Mouse (Mus musculus) lung, embryonic 14.5 days (tissue): Measurements from ENCODE around the gene Ptk6. TPM values are rescaled to one million over a fixed set of nuclear protein-coding genes. Genes with fewer than 3 reads are reported as not detected.
A peak's percentile ranks its signal among the peaks of the same experiment; 100 is the strongest.

Experiments used
- ATAC-seq: fragments of 200-750 bp; cut with Nextera tagmentation; 2 replicates; pipeline ENCODE4 v1.8.0; 2017; ENCODE audit warnings: mild to moderate bottlenecking, moderate TSS enrichment, moderate library complexity; ENCODE audit not compliant: insufficient read depth
- DNase-seq: peaks from one replicate; pipeline ENCODE4 v3.0.0-alpha.2; 2015
- H3K27ac ChIP-seq: fragments of 300-500 bp; sonication (generic); 2 replicates; pipeline ENCODE4 v1.5.1; 2014; ENCODE audit warnings: low read depth, mild to moderate bottlenecking, moderate library complexity
- H3K27me3 ChIP-seq: fragments of 300-500 bp; sonication (generic); 2 replicates; pipeline ENCODE4 v1.6.1; 2014; ENCODE audit warnings: low read length, control low read depth; ENCODE audit not compliant: insufficient read depth
- H3K36me3 ChIP-seq: fragments of 300-500 bp; sonication (generic); 2 replicates; pipeline ENCODE4 v1.6.1; 2014; ENCODE audit warnings: control low read depth; ENCODE audit not compliant: insufficient read depth
- H3K4me1 ChIP-seq: fragments of 300-500 bp; sonication (generic); 2 replicates; pipeline ENCODE4 v1.6.1; 2014; ENCODE audit warnings: antibody characterized with exemption, control low read depth; ENCODE audit not compliant: insufficient read depth
- H3K4me2 ChIP-seq: fragments of 300-500 bp; sonication (generic); 2 replicates; pipeline ENCODE4 v1.6.1; 2014; ENCODE audit warnings: mild to moderate bottlenecking
- H3K4me3 ChIP-seq: fragments of 300-500 bp; sonication (generic); 2 replicates; pipeline ENCODE4 v1.5.1; 2014; ENCODE audit warnings: low read depth, low read length
- H3K9ac ChIP-seq: fragments of 300-500 bp; sonication (generic); 2 replicates; pipeline ENCODE4 v1.6.1; 2014
- H3K9me3 ChIP-seq: fragments of 300-500 bp; sonication (generic); 2 replicates; pipeline ENCODE4 v1.6.1; 2016; ENCODE audit warnings: low read depth, low read length, control low read depth
- CTCF ChIP-seq: IDR thresholded peaks from 2 replicates; pipeline ENCODE4 v1.5.1; 2016; ENCODE audit warnings: antibody characterized with exemption, low read depth
- WGBS: fragments of 180-500 bp; shearing (Covaris S2); extraction: QIAGEN DNeasy Blood & Tissue Kit; methylation state at CpG from one replicate; pipeline ENCODE4 v1.1.7; 2014; 5-methylcytosine and 5-hydroxymethylcytosine counted together
- polyA plus RNA-seq: library from polyadenylated mRNA; unstranded; fragments of >200 nt; fragmentation: Nextera tagmentation; extraction: Ambion mirVana; gene quantifications from 2 replicates; pipeline ENCODE4 v1.2.1, GENCODE M21; 2014

Ptk6 gene
- polyA plus RNA-seq, 1 experiment from 2014 or later = not detected

DNA sequence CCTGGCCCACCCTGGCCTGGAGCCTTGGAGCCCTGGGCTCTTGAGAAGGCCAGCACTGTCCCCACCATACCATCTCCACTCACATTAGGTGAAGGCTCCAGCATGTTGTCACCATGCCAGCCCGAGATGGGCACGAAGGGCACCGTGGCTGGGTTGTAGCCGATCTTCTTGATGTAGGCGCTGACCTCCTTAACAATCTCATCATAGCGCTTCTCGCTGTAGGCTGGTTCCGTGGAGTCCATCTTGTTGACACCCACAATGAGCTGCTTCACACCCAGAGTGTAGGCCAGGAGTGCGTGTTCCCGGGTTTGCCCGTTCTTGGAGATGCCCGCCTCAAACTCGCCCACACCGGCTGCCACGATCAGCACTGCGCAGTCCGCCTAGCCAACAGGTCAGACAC lies 49.9 kb downstream of the Ptk6 start:
- 93% methylated on average over 17 of the region's 17 CpGs for WGBS
- Histone ChIP-seq H3K4me3 (no peak overlapping the region), H3K36me3 (no peaks in the 10 kb centered on the region), H3K9ac (no peak overlapping the region), H3K27ac (no peak overlapping the region), H3K9me3 (no peaks in the 10 kb centered on the region), H3K4me2 (no peak overlapping the region), H3K4me1 (0 out of 2 replicates have a peak, but pooled peaks cover 8% of the 10 kb centered on the region), H3K27me3 (peaks cover 52% of the 10 kb centered on the region)
- DNase-seq (no peak), ATAC-seq (no peak)
- TF ChIP-seq CTCF = no peak

DNA sequence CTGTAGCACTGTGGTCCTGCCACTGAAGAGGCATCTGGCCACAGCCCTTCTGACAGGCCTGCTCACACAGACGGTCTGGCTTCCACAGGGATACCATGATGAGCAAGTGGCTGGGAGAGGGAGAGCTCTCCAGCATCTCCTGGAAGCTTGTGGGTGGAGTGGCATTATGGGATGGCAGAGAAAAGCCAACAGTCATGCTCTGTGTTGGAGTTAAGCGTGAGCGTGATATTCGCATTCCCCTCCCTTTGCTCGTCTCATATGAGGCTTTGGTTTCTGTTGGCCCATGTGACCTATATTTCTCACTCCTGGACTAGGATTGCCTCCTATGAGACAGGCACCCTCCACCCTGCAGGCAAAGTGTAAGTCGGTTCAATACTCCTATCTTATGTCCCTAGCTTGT lies 52.3 kb downstream of the Ptk6 start:
- no peak for TF ChIP-seq CTCF
- whole genome bisulfite sequencing = 61% methylated on average over 6 of the region's 6 CpGs

DNA sequence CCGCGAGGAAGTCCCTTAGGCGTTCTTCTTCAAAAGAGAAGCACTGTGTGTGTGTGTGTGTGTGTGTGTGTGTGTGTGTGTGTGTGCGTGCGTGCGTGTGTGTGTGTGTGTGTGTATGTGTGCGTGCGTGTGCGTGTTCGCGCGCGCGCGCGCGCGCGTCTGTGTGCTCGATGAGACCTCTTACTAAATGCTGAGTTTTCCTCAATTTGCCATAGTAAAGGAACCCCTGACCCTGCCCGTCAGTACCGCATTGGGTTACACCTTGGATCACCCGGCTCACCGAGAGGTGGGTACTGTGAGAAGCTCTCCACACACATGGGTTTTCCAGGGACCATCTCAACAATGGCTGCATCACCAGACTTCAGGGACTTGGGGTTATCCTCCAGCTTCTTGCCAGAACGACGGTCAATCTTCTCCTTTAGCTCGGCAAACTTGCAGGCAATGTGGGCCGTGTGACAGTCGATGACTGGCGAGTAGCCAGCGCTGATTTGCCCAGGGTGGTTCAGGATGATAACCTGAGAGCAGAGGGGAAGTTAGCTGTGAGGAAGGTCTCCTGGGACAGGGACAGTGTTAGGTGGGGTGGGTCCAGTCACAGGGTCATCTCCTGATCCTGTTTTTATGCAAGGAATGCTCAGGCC lies 54.2 kb downstream of the Ptk6 start:
- ATAC-seq (no peak), DNase-seq (no peak)
- Histone ChIP-seq H3K4me2 (peak overlapping the region; percentile 84), H3K27me3 (peaks cover 30% of the 10 kb centered on the region), H3K9ac (no peak overlapping the region), H3K9me3 (no peaks in the 10 kb centered on the region), H3K4me1 (0 out of 2 replicates have a peak, but pooled peaks cover 8% of the 10 kb centered on the region), H3K36me3 (no peaks in the 10 kb centered on the region), H3K4me3 (peak overlapping the region; percentile 40), H3K27ac (no peak overlapping the region)
- TF ChIP-seq CTCF = no peak
- 19% methylated on average over 28 of the region's 31 CpGs for WGBS

More for the DNA sequence above, 52.3 kb downstream of the Ptk6 start:
- Histone ChIP-seq H3K9me3 (no peaks in the 10 kb centered on the region), H3K9ac (no peak overlapping the region), H3K27ac (no peak overlapping the region), H3K36me3 (no peaks in the 10 kb centered on the region), H3K4me2 (no peak overlapping the region), H3K4me1 (0 out of 2 replicates have a peak, but pooled peaks cover 8% of the 10 kb centered on the region), H3K27me3 (peaks cover 37% of the 10 kb centered on the region), H3K4me3 (no peak overlapping the region)
- ATAC-seq (no peak), DNase-seq (no peak)

DNA sequence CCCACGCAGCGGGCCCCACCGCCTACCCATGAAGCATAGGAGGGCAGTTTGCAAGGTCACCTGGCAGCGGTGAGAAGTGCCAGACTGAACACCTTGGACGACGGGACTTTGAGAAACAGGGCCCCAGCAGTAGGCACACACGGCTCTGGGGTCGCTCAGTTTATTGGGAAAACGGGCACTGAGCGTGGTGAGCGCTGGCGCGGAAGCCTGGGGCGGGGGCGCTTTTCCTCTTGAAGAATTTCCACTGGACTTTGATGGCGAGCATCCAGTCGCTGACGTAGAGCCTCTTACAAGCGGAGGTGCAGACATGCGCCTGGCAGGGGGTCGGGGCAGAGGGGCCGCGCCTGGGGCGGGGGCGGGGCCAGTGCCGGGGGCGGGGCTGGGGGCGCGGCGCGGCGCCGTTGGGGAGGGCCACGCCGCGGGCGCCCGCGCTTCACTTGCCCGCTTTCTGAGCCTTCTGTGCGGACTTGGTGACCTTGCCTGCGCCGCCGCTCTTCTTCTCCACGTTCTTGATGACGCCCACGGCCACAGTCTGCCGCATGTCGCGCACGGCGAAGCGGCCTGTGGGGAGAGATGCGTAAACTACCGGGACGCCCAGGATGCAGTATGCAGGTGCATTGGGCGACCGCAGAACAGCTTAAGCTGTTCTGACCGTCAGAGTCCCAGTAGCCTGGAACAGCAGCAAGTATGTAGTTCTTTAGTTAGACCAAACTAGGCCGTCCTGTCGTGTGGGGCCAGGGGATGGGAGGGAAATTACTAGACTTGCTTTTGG lies 54.9 kb downstream of the Ptk6 start:
- H3K4me2 ChIP-seq = peak overlapping the region; percentile 84
- ATAC-seq = peak; percentile 83
- H3K4me1 ChIP-seq = 0 out of 2 replicates have a peak, but pooled peaks cover 8% of the 10 kb centered on the region
- peak overlapping the region; percentile 20; the same call in 1 of the 2 replicates for H3K9ac ChIP-seq
- DNase-seq = peak; percentile 83
- H3K27me3 ChIP-seq = peaks cover 30% of the 10 kb centered on the region
- peak overlapping the region; percentile 40 for H3K4me3 ChIP-seq
- TF ChIP-seq CTCF = no peak
- no peaks in the 10 kb centered on the region for H3K9me3 ChIP-seq
- WGBS = under 1% methylated on average over 60 of the region's 61 CpGs
- H3K36me3 ChIP-seq = no peaks in the 10 kb centered on the region
- no peak overlapping the region for H3K27ac ChIP-seq

DNA sequence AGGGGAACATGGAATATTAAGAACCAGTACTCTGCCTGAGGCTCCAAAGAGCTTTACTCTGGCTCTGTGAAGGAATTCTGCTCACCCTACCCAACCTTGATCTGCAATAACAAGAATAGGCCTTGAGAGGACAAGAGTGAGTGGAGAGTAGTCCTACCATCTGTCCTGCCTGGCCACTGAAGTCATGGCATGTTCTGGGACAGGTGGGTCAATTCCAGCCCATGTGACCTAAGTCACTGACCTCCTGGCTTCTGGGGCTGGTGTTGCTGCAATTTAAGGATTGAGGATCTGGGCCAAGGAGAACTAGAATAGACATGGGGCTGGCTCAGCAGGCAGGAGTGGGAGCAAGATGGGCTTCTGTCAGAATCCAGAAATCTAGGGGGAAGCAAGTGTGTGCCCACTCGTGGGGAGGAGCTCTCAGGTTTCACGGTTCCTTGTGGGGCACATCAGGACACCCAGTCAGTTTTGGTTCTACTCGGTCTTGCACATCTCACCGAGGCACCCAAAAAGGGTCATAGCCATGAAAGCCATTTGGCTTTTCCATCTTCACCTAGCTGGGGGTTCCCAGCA lies 55.5 kb downstream of the Ptk6 start:
- no peak overlapping the region for H3K9ac ChIP-seq
- DNase-seq (no peak), ATAC-seq (no peak)
- H3K9me3 ChIP-seq = no peaks in the 10 kb centered on the region
- no peaks in the 10 kb centered on the region for H3K36me3 ChIP-seq
- H3K4me3 ChIP-seq = peak overlapping the region; percentile 40; the same call in 1 of the 2 replicates
- H3K27ac ChIP-seq = no peak overlapping the region
- 0 out of 2 replicates have a peak, but pooled peaks cover 8% of the 10 kb centered on the region for H3K4me1 ChIP-seq
- no peak for TF ChIP-seq CTCF
- H3K27me3 ChIP-seq = peaks cover 30% of the 10 kb centered on the region
- H3K4me2 ChIP-seq = peak overlapping the region; percentile 84
- WGBS = 47% methylated on average over 4 of the region's 4 CpGs

DNA sequence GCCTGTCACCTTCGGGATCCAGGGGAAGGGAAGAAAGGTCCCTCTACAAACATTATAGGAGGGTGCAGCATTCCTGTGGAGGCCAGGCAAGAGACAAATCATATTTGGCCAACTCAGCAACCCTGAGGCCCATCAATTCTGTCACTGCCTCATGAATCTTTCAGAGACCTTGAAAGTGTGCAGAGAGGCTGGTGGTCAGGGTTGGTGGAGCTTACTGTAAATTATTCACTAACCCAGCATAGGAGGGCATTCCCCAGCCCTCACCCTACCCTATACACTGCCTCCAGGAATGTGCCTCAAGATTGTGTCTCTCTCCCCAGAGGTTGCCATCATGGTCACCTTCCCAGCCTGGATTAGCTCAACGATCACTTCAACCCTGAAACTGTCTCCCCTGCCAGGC lies 57.9 kb downstream of the Ptk6 start:
- no peak overlapping the region for H3K9ac ChIP-seq
- peaks cover 23% of the 10 kb centered on the region for H3K27me3 ChIP-seq
- no peak overlapping the region for H3K4me3 ChIP-seq
- no peak for TF ChIP-seq CTCF
- 0 out of 2 replicates have a peak, but pooled peaks cover 8% of the 10 kb centered on the region for H3K4me1 ChIP-seq
- no peaks in the 10 kb centered on the region for H3K9me3 ChIP-seq
- ATAC-seq (no peak), DNase-seq (no peak)
- no peak overlapping the region for H3K27ac ChIP-seq
- H3K4me2 ChIP-seq = no peak overlapping the region
- no peaks in the 10 kb centered on the region for H3K36me3 ChIP-seq
- 69% methylated on average over 2 of the region's 2 CpGs for WGBS

Other genes starting within 250 kb of the Ptk6 start
- 123 and 138 TPM in 2 replicates for gene Nkain4, start 248.1 kb downstream of the Ptk6 start, polyA plus RNA-seq
- gene Arfgap1, start 235.6 kb downstream of the Ptk6 start, polyA plus RNA-seq = 78.2 and 79.1 TPM in 2 replicates
- gene Col20a1, start 216.3 kb downstream of the Ptk6 start, polyA plus RNA-seq = 0.11 and 0.17 TPM in 2 replicates
- 0.55 and 1.3 TPM in 2 replicates for gene Chrna4, start 159.2 kb downstream of the Ptk6 start, polyA plus RNA-seq
- gene Kcnq2, start 67.5 kb downstream of the Ptk6 start, polyA plus RNA-seq = 0.05 TPM in 2 replicates
- 0.35 TPM in 1 of 2 replicates, not detected in the other for gene Eef1a2, start 45.8 kb downstream of the Ptk6 start, polyA plus RNA-seq
- 333 and 364 TPM in 2 replicates for gene Ppdpf, start 15.5 kb downstream of the Ptk6 start, polyA plus RNA-seq
- gene Srms, start 10.4 kb upstream of the Ptk6 start, polyA plus RNA-seq = 0.16 and 0.22 TPM in 2 replicates
- gene Fndc11, start 17.2 kb upstream of the Ptk6 start, polyA plus RNA-seq = 0.21 and 0.27 TPM in 2 replicates
- gene Helz2, start 39.2 kb upstream of the Ptk6 start, polyA plus RNA-seq = 2.5 and 3.0 TPM in 2 replicates
- gene Gmeb2, start 85.2 kb upstream of the Ptk6 start, polyA plus RNA-seq = 18.0 and 21.2 TPM in 2 replicates
- gene Stmn3, start 111.7 kb upstream of the Ptk6 start, polyA plus RNA-seq = 1.6 and 2.5 TPM in 2 replicates
- gene Rtel1, start 117.0 kb upstream of the Ptk6 start, polyA plus RNA-seq = 67.0 and 70.3 TPM in 2 replicates
- 35.7 and 41.1 TPM in 2 replicates for gene Zgpat, start 162.1 kb upstream of the Ptk6 start, polyA plus RNA-seq
- gene Arfrp1, start 162.6 kb upstream of the Ptk6 start, polyA plus RNA-seq = 54.1 and 54.2 TPM in 2 replicates
- 19.6 and 26.6 TPM in 2 replicates for gene Lime1, start 177.3 kb upstream of the Ptk6 start, polyA plus RNA-seq